Mouse (Mus musculus): ENCODE data around the gene Ebi3. TPM values are rescaled to one million over a fixed set of nuclear protein-coding genes. Genes with fewer than 3 reads are reported as not detected.
"Not testable (repeated sequence)": the region's sequence is repeated elsewhere in the genome, so short reads cannot be mapped to it uniquely, and the experiment has no call there.

Gene Ebi3
- 1.4 and 1.9 TPM in 2 replicates for polyA plus RNA-seq (2016; fragmentation: Nextera tagmentation; extraction: Ambion mirVana)

DNA sequence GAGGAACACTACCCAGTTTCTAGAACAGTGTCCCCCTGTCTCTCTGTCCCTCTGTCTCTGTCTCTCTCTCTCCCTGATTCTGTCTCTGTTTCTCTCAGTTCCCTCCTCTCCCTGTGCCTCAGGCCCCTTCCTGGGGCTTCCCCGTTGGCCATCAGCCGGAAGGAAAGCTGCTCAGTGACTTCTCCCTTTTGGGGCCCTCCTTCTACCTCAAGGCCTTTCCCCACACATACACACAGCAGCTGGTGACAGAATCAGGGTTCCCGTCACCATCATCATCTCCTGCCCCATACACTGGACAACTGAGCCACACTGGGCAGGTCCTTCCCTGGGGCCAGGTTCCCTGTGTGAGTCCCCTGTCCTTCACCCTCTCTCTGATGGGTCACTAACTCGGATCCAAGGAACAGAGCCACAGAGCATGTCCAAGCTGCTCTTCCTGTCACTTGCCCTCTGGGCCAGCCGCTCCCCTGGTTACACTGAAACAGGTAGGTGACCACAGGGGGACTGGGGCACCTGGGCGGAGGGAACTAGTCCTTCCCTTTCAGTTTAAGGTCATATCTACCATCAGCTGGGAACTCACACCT, at the start of gene Ebi3:
Gene Ebi3, plus strand, starts transcription at position 194 of the 581 bp plus-strand sequence.
- WGBS, result 75% methylated on average over 6 of the region's 6 CpGs
- Histone ChIP-seq H3K36me3 (replicated peaks) (no peaks in the 10 kb centered on the region), H3K27ac (no peak within 1 kb of the TSS), H3K4me3 (no peak within 1 kb of the TSS), H3K4me1 (peaks cover 22% of the 10 kb centered on the region), H3K27me3 (ENCODE audit: poor library complexity, severe bottlenecking) (peaks cover 19% of the 10 kb centered on the region), H3K9me3 (no peaks in the 10 kb centered on the region)
- DNase-seq (ENCODE audit: extremely low spot score, low spot score), result no peak

DNA sequence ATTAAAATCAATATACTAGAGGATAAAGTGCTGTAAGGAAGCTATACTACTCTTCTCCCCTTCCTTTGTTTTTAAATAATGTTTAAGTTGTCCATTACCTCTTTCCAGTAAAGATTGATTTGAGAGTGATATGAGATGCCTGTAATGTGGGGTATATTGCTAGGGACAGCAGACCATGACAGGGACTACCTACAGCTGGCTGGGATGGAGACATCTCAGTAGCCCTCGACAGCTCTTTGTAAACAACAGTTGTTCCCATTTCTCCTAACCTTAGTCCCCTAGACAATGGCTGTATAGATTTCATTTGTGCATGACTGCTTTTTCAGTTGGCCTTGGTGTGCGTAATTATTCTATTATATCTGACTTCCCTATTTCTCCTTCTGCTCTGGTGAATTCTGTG, 49.4 kb upstream of the Ebi3 start:
- Histone ChIP-seq H3K9me3 (peaks cover 10% of the 10 kb centered on the region), H3K36me3 (replicated peaks) (peaks cover 10% of the 10 kb centered on the region), H3K4me1 (no peaks in the 10 kb centered on the region), H3K27ac (no peak overlapping the region), H3K27me3 (ENCODE audit: poor library complexity, severe bottlenecking) (no peaks in the 10 kb centered on the region), H3K4me3 (no peak overlapping the region)
- 71% methylated on average over 2 of the region's 2 CpGs for WGBS
- DNase-seq (ENCODE audit: extremely low spot score, low spot score), result no peak

DNA sequence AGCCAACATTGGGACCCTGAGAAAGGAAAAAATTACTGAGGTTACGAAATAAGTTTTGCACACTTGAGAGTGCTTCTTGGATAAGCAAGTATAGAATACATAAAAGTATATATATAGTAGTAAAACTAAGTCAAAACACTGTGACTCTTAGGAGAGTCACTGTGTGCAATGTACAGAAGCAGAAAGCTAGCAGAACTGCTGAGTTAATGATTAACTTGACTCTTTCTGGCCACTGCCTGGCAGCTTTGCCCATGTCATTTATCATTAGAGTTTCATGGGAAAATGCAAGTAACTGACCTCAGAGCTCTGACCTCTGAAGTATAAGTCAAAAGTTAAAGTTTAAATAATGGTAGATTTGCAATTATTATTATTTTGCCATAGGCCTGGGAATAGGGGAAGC, 48.8 kb upstream of the Ebi3 start:
- Histone ChIP-seq H3K9me3 (peaks cover 4% of the 10 kb centered on the region; the same call in 1 of the 2 replicates), H3K4me1 (no peaks in the 10 kb centered on the region), H3K27ac (no peak overlapping the region), H3K36me3 (replicated peaks) (peaks cover 4% of the 10 kb centered on the region), H3K4me3 (no peak overlapping the region), H3K27me3 (ENCODE audit: poor library complexity, severe bottlenecking) (no peaks in the 10 kb centered on the region)
- 90% methylated on average over 1 of the region's 1 CpGs for WGBS
- no peak for DNase-seq (ENCODE audit: extremely low spot score, low spot score)

DNA sequence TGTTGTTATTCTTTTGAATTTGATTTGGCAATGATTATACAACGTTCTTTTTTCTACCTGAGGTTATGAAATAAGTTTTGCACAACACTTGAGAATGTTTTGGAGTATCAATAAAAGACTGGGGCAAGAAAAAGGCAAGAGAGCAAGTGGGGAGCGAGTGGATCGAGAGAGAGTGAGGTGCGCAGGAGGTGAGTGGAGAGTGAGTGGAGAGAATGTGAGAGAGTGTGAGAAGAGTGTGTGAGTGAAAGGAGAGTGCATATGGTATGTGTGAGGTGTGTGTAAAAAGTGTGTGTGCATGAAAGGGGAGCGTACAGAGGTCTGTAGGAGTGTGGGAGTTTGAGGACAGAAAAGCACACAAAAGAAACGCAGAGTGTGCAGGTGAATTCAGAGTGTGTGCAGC, 48.3 kb upstream of the Ebi3 start:
- Histone ChIP-seq H3K36me3 (replicated peaks) (no peaks in the 10 kb centered on the region), H3K27ac (no peak overlapping the region), H3K4me3 (no peak overlapping the region), H3K4me1 (no peaks in the 10 kb centered on the region), H3K27me3 (ENCODE audit: poor library complexity, severe bottlenecking) (no peaks in the 10 kb centered on the region), H3K9me3 (peaks cover under 1% of the 10 kb centered on the region; the same call in 1 of the 2 replicates)
- 78% methylated on average over 6 of the region's 6 CpGs for WGBS
- DNase-seq (ENCODE audit: extremely low spot score, low spot score), result no peak

DNA sequence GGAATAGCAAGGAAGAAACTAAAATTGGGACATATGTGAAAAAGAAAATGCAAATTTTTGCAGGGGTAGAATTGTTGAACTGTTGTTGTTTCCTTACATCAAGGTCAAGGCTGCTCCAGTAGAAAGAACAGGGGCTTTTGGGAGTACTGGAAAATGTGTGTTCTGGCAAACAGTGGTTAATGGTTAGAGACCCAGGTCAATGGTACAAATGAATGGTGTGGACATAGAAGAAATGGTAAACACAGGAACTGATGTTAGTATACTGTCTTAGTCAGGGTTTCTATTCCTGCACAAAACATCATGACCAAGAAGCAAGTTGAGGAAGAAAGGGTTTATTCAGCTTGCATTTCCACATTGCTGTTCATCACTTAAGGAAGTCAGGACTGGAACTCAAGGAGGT, 45.8 kb upstream of the Ebi3 start:
- H3K27me3 ChIP-seq (ENCODE audit: poor library complexity, severe bottlenecking), result no peaks in the 10 kb centered on the region
- no peaks in the 10 kb centered on the region for H3K36me3 ChIP-seq (replicated peaks)
- no peaks in the 10 kb centered on the region for H3K9me3 ChIP-seq
- no peak overlapping the region for H3K4me3 ChIP-seq
- no peaks in the 10 kb centered on the region for H3K4me1 ChIP-seq
- no peak overlapping the region for H3K27ac ChIP-seq
- no peak for DNase-seq (ENCODE audit: extremely low spot score, low spot score)

DNA sequence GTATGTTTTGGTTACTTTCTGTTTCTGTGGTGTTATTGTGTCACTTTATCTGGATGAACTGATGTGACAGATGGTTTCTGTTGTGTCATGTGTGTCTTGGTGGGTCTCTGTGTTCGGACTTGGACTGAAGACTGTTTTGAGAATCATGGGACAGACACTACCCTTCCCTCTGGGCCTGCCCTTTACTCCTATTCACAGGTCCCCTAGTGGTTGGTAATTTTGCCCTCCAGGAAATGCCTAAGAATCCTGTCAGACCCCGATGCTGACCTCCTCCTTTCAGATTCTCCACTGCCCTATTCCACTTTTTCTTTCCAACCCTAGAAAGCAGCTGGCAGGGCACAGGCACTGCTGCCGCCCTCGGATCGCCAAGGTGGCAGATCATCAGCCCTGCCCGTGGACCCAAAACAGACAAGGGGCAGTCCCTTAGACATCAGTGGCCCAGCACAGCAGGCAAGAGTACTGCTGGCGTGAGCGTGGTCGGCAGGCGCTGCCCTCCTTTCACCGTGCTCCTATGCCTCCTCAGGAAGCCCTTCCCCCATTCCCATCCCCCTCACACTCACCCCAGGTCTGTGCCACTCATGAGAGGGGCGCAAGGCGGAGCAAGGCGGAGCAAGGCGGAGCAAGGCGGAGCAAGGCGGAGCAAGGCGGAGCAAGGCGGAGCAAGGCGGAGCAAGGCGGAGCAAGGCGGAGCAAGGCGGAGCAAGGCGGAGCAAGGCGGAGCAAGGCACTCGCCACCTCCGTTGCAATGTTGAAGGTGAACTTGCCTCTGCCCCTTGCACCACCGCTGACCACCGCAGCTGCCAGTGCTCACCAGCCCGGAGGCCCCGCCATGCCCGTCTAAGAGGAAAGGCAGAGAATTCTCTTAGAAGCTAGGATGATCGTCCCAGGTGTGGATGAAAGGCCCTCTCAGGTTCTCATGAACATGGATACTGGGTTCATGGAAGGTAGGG, 20.6 kb upstream of the Ebi3 start:
- H3K9me3 ChIP-seq, result peaks cover 7% of the 10 kb centered on the region; the same call in 1 of the 2 replicates
- H3K27ac ChIP-seq, result peak overlapping the region; percentile 94
- H3K4me3 ChIP-seq, result peak overlapping the region; percentile 65
- H3K4me1 ChIP-seq, result peaks cover 15% of the 10 kb centered on the region
- no peaks in the 10 kb centered on the region for H3K36me3 ChIP-seq (replicated peaks)
- peak; percentile 84 for DNase-seq (ENCODE audit: extremely low spot score, low spot score)
- WGBS, result 1% methylated on average over 33 of the region's 33 CpGs
- no peaks in the 10 kb centered on the region for H3K27me3 ChIP-seq (ENCODE audit: poor library complexity, severe bottlenecking)

DNA sequence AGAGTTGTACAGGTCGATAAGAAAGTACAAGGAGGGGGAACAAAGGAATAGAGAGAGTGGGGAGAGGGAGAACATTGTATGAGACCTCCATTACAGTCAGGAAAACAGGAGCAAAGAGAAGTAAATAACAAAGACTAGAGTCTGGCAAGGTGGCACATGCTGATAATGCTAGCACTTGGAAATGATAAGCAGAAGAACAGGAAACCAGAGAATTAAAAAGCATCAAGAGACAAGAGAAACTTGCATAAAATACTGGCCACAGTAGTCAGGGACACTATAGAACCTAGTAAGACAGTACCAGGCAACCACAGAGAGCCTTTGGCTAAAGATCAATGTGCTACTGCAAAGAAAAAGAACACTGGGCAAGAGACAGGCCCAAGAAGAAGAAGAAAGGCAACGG, 19.8 kb upstream of the Ebi3 start:
- H3K4me3 ChIP-seq, result peak overlapping the region; percentile 65
- H3K27ac ChIP-seq, result peak overlapping the region; percentile 94
- 73% methylated on average over 2 of the region's 2 CpGs for WGBS

DNA sequence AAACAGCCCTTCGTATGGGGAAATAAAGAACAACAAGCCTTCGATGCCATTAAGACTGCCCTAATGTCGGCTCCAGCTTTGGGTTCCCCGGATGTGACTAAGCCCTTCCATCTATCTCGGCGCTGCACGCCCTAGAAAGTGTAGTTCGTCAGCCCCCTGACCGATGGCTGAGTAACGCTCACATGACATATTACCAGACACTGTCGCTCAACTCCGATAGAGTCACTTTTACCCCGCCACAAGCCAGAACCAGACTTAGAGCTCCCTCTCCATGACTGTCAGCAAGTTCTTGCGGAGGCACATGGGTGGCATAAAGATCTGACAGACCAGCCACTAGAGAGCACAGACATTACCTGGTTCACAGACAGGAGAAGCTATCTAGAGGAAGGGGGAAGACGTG, 19.2 kb upstream of the Ebi3 start:
- WGBS, result 95% methylated on average over 15 of the region's 15 CpGs
- peaks cover 11% of the 10 kb centered on the region for H3K9me3 ChIP-seq
- no peaks in the 10 kb centered on the region for H3K27me3 ChIP-seq (ENCODE audit: poor library complexity, severe bottlenecking)
- H3K4me3 ChIP-seq, result no peak overlapping the region
- H3K27ac ChIP-seq, result no peak overlapping the region
- H3K36me3 ChIP-seq (replicated peaks), result peaks cover 5% of the 10 kb centered on the region
- DNase-seq (ENCODE audit: extremely low spot score, low spot score), result no peak
- H3K4me1 ChIP-seq, result peaks cover 15% of the 10 kb centered on the region

More for the DNA sequence above, 19.8 kb upstream of the Ebi3 start:
- Histone ChIP-seq H3K4me1 (peaks cover 15% of the 10 kb centered on the region), H3K36me3 (replicated peaks) (no peaks in the 10 kb centered on the region), H3K9me3 (peaks cover 7% of the 10 kb centered on the region; the same call in 1 of the 2 replicates), H3K27me3 (ENCODE audit: poor library complexity, severe bottlenecking) (no peaks in the 10 kb centered on the region)
- DNase-seq (ENCODE audit: extremely low spot score, low spot score), result no peak

DNA sequence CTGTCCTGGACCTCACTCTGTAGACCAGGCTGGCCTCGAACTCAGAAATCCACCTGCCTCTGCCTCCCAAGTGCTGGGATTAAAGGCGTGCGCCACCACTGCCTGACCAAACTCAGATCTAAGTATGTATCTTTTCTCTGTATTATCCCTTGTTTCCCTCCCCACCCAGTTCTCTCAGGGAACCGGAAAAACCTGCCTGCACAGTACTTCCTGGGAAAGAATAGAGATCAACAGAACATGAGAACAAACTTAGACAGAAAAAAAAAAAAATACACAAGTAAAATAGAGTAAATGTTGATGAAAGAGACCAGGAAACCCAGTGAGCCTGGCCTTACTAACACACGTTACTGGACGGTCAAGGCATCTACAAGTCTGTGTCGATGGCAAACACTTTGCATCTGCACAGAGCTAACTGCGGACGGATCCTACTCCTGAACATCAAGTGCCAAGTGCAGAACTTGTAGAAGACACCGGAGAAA, 8.0 kb upstream of the Ebi3 start:
- Histone ChIP-seq H3K27ac (peak overlapping the region; percentile 90), H3K4me3 (peak overlapping the region; percentile 59), H3K4me1 (peaks cover 12% of the 10 kb centered on the region), H3K36me3 (replicated peaks) (peaks cover 23% of the 10 kb centered on the region)
- not testable (repeated sequence) for DNase-seq (ENCODE audit: extremely low spot score, low spot score); H3K27me3 ChIP-seq (ENCODE audit: poor library complexity, severe bottlenecking); H3K9me3 ChIP-seq
- 42% methylated on average over 10 of the region's 10 CpGs for WGBS

DNA sequence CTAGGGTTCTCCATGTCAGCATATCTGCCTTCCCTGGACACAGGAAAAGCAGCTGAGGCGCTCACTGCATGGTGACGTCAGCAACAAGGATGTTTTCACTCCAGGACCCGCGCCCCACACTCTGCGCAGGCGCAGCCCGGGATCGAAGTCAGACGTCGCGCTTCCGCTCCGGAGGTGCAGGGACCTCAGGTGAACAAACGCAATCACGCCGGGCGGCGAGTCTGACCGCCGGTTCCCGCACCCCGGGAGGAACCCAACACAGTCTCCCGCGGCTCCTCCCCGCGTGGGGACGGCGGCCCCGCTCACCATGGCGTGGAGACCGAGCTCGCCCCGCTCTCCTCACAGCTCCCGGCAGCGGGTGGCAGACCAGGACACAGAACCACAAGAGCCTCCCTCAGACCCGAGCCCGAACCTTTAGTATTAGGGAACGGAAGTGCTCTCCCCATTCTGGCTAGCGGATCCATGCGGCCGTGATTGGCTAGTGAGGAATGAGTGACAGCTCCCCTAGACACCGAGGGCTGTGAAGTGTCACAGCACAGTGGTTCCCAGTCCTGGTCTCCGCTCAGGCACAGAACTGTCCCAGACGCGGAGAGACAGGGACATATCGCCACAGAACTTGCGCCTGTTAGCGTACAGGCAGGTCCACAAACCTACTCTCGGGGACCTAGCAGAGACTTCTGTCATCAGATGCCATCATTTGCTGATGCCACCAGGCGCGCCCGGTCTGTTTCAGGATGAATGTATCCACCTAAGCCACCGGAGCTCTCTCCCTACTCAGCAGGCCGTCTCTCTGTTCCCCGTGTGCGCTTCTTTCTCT, 7.4 kb upstream of the Ebi3 start:
- Histone ChIP-seq H3K36me3 (replicated peaks) (peaks cover 16% of the 10 kb centered on the region), H3K4me3 (peak overlapping the region; percentile 59), H3K4me1 (peaks cover 12% of the 10 kb centered on the region), H3K27ac (peak overlapping the region; percentile 90)
- WGBS, result under 1% methylated on average over 56 of the region's 56 CpGs
- peak; percentile 76 for DNase-seq (ENCODE audit: extremely low spot score, low spot score)
- H3K27me3 ChIP-seq (ENCODE audit: poor library complexity, severe bottlenecking); H3K9me3 ChIP-seq: not testable (repeated sequence)

DNA sequence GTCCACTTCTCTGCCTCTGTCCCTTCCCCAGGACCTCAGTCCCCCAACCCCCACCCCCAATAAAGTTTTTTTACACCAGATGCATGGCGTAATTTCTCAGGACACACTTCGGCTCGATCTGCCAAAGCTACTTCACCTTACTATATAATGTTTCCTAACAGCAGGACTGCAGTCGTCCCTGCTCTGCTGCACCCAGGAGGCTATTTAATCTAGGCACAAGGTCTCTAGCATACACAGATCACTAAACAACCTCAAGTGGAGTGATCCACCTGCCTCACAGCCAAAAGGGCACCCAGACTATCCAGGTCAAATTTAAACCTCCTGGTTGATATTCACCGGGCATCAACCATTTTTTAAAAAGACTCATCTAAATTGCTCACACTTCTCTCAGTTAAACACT, 6.7 kb upstream of the Ebi3 start:
- peak overlapping the region; percentile 90 for H3K27ac ChIP-seq

DNA sequence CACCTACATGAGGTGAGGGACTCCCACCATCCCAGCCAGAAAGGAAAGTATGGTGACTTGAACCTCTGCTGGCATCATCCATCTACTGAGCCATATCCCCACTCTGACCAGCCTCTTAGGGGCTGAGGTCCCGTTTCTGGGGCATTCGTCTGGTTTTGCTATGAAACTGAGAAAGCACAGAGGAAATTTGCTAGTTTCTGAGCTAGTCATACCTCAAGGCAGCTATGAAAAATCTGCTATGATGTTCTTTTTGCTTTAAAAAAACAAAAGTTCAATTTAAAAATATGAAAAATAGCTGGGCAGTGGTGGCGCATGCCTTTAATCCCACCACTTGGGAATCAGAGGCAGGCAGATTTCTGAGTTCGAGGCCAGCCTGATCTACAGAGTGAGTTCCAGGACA, 3.8 kb upstream of the Ebi3 start:
- Histone ChIP-seq H3K36me3 (replicated peaks) (no peaks in the 10 kb centered on the region), H3K27me3 (ENCODE audit: poor library complexity, severe bottlenecking) (0 out of 2 replicates have a peak, but pooled peaks cover 3% of the 10 kb centered on the region), H3K4me1 (peaks cover 12% of the 10 kb centered on the region), H3K9me3 (no peaks in the 10 kb centered on the region), H3K4me3 (no peak overlapping the region), H3K27ac (no peak overlapping the region)
- WGBS, result 86% methylated on average over 4 of the region's 4 CpGs
- no peak for DNase-seq (ENCODE audit: extremely low spot score, low spot score)

More for the DNA sequence above, 6.7 kb upstream of the Ebi3 start:
- WGBS, result 34% methylated on average over 5 of the region's 5 CpGs
- H3K4me1 ChIP-seq, result peaks cover 12% of the 10 kb centered on the region
- peaks cover 10% of the 10 kb centered on the region for H3K36me3 ChIP-seq (replicated peaks)
- no peaks in the 10 kb centered on the region for H3K27me3 ChIP-seq (ENCODE audit: poor library complexity, severe bottlenecking)
- no peaks in the 10 kb centered on the region for H3K9me3 ChIP-seq
- no peak for DNase-seq (ENCODE audit: extremely low spot score, low spot score)
- peak overlapping the region; percentile 59 for H3K4me3 ChIP-seq
